Mouse (Mus musculus) lung, postnatal 25 days (tissue): ENCODE measurements around the gene Kazn.

Source experiments
- DNase-seq: peaks from one replicate; pipeline ENCODE4 v3.0.0; 2022; ENCODE audit warnings: low spot score

The Kazn gene

DNA sequence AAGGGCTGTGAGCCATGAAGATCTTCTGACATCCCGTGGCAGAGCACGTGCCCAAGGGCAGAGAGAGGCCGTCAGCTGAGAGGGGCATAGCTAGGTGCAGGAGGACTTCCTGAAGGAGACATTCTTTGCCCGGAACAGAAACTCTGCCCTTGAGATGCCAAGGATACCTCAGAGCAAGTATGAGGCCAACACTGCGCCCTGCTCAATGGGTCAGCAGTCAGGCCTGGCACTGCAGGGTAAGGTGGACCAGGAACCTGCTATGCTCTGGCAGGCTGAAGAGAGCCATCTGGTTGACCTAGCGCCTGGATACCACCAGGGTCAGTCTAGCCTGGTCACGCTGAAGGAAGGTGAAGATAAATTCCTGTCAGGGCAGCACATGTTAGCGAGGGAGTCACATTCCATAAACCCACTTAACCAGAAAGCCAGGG, 46.0 kb downstream of the Kazn start:
- DNase-seq = peak; percentile 70

- DNase-seq = no peak
Observed at GRCm38 (mm10) chr4:142189960-142190359, 49.2 kb downstream of the Kazn start.

DNA sequence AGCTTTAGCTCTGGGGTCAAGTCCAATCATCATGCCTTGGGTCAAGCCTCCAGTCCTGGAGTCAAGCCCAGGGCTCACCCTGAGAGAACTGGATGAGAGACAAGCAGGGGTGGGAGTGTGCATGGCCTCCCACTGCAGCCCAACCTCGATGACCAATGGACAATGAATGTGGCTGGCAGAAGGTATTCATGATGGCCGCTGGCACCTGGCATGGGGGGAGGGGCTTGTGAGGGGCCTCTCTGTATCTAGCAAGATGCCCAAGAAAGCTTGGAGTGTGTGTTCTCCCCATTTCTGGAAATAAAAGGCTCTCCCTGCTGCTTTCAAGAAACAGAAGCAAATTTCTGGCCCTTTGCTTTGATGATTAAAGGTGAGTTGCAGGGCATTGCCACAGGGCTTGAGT, 50.7 kb downstream of the Kazn start:
- DNase-seq = no peak

DNA sequence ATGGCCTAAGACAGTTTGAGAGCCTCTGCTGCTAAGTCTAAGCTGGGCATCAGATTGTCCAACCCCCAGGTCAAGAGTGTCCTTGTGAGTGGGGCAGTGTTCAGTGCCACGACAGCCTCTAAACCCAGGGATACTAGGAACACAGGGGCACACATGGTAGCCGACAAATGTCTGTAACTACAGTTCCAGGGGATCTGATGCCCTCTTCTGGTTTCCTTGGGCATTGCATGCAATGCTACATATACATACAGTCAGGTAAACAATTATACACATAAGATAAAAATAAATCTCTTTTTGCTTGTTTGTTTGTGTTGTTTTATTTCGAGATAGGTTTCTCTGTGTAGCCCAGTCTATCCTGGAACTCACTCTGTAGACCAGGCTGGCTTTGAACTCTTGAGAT, 53.0 kb downstream of the Kazn start:
- no peak for DNase-seq

DNA sequence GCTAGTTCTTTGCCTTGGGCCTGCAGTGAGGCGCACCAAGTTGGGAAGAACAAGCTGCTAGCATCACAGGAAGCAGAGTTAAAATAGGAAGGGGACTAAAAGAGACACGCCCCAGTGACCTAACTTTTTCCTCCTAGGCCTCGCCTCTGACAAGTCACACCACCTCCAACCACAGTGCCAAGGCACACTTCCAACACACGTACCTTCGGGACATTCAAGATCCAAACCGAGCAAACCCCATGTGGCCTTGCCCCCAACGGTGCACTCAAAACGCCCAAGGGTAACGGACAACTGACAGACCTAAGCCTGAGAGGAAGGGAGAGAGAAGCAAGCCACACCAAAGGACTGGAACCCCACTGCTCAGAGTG, 53.7 kb downstream of the Kazn start:
- DNase-seq = peak; percentile 27

GRCm38 (mm10) chr4:142184852-142185532, 54.2 kb downstream of the Kazn start:
- DNase-seq = no peak

DNA sequence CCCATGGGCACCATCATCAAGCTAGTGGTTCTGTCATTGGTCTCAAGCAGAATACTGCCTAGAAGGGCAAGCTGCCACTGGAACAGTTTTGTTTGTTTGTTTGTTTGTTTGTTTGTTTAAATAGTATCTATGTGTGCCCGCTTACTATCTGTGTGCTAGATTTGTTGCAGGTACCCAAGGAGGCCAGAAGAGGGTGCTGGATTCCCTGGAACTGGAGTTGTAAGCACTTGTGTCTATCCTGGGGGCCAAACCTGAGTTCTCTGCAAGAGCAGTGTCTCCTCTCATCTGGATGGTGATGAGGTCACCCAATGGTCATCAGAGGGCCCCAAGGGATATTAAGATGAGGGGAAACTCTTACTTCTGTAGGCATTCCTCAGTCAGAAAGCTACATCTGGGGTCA, 55.6 kb downstream of the Kazn start:
- no peak for DNase-seq

GRCm38 (mm10) chr4:142183015-142183414, 56.2 kb downstream of the Kazn start:
- DNase-seq = no peak

DNA sequence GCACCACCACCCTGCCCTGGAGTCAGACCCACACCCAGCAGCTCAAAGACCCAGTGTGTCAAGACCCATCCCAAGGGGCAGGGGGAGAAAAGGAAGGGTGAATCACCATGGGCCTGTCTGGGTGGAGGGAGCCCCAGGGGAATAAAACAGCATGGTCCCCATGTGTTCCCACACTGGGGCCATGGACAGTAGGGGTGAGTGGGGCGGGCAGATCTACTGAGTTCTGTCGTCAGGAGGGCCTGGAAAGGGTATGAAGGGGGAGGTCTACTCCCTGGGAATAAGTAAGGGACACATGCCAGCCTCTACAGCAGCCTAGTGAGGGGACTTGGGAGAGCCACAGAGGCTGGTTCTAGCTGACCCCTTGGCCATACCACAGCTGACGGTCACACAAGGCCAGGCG, 57.6 kb downstream of the Kazn start:
- DNase-seq = no peak

- DNase-seq = no peak
Observed at GRCm38 (mm10) chr4:142180874-142181273, 58.3 kb downstream of the Kazn start.

DNA sequence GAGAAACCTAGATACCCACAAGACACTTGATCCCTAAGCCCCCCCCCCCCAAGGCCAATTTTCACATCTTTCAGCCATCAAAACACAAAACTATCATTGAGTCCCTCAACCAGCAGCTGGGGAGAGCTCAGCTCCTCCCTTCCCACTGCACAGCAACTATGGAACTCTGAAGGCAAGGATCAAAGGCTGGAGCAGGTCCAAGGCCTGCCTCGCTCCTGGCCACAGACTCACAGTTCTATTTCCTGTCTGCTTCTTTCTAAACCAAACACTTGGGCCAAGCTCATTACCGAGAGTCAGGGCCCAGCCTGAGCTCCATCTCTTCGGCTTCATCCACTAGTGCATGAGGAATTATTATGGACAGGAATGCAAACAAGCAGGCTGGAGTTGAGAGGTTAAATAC, 58.9 kb downstream of the Kazn start:
- DNase-seq = peak; percentile 85

- peak; percentile 77 for DNase-seq
Observed at GRCm38 (mm10) chr4:142179531-142179930, 59.7 kb downstream of the Kazn start.

DNA sequence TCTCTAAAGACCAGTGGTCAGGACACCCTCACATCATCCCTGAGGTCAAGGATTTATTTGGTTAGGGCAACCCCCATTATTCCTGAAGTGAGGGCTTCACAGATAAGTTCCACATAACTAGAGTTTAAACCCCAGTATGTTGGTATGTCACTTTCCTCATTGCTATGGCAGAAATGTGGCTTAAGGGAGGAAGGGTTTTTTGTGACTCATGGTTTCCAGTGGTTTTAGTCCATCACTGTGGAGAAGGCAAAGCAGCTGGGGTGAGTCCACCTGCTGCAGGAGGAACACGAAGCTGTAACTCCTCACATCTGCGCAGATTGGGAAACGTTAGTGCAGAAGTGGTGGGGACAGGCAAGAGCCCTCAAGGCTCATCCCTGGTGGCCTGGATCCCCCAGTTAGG, 62.5 kb downstream of the Kazn start:
- DNase-seq = no peak

- DNase-seq = peak; percentile 31
Observed at GRCm38 (mm10) chr4:142173981-142174485, 65.2 kb downstream of the Kazn start.

DNA sequence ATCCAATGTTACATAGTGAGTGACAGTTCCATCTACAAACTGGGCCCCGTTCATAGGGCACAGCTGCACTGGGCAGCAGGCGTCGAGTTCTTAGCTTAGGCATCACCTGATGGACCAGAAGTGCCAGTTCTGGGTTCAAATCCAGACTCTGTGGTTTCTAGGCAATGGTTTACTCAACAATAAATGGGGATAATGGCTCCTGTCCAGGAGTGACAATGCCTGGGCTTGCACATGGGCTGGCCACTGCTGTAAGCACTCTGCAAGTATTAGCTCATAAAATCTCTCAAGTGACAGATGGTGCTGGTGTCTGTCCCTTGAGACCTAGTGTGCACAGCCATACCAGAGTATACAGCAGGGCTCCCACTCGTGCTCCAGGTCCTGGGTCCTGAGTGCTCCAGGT, 66.3 kb downstream of the Kazn start:
- DNase-seq = no peak

DNA sequence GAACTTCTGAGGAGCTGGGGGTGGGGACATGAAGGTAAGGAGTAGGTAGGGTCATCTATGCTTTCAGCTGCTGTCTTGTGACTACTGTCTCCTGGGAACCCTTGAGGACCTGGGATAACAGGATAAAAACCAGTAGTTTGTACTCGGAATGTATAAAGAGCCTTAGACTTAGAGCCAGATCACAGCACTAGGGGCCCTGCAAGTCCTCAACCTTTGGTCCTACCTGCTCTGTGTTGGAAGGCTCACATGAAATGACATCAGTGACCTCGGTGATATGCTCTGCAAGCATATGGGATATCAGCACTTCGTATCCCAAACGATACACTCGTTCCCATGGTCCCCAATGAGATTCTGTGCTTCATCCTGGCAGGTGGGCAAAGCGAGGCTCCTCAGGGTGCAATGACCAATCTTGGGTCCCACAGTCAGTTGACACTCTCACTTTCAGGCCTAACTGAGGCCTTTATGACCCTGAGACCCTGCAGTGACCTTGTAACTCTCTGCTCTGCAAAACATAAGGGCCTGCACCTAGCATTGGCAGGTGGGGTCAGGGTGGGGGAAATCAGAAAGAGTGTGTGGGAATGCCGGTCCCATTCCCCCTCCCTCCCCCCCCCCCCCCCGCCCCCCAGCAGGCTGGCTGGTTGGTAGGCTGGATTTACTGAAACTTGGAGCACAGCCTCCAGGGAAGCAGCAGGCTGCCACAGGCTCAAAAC, 67.3 kb downstream of the Kazn start:
- no peak for DNase-seq

GRCm38 (mm10) chr4:142170882-142171768, 68.1 kb downstream of the Kazn start:
- peak; percentile 32 for DNase-seq

- no peak for DNase-seq
Observed at GRCm38 (mm10) chr4:142169636-142170035, 69.6 kb downstream of the Kazn start.

- DNase-seq = no peak
Observed at GRCm38 (mm10) chr4:142168352-142168751, 70.8 kb downstream of the Kazn start.

- DNase-seq = peak; percentile 83
Observed at GRCm38 (mm10) chr4:142165835-142166701, 73.1 kb downstream of the Kazn start.

- no peak for DNase-seq
Observed at GRCm38 (mm10) chr4:142165363-142165762, 73.8 kb downstream of the Kazn start.

GRCm38 (mm10) chr4:142164386-142164785, 74.8 kb downstream of the Kazn start:
- DNase-seq = no peak
